Mouse (Mus musculus) 3134 (cell line): ENCODE measurements around the gene Manbal.

Source experiments
- DNase-seq: peaks from one replicate; pipeline ENCODE4 v3.0.0-alpha.2; 2011; ENCODE audit warnings: low spot score; ENCODE audit not compliant: insufficient read length; ENCODE audit errors: extremely low read depth

The Manbal gene

GRCm38 (mm10) chr2:157367184-157367893 lies at the start of gene Manbal:
Gene Manbal, plus strand, starts transcription at chr2:157367594.
- peak; percentile 94 for DNase-seq

GRCm38 (mm10) chr2:157320135-157320534 lies 47.3 kb upstream of the Manbal start:
- DNase-seq: no peak

- DNase-seq: no peak
Measured at GRCm38 (mm10) chr2:157320886-157321285, 46.5 kb upstream of the Manbal start.

GRCm38 (mm10) chr2:157322029-157322766 lies 45.2 kb upstream of the Manbal start:
- no peak for DNase-seq

- no peak for DNase-seq
Measured at GRCm38 (mm10) chr2:157325238-157325637, 42.2 kb upstream of the Manbal start.

GRCm38 (mm10) chr2:157328106-157328505 lies 39.3 kb upstream of the Manbal start:
- DNase-seq: no peak

- DNase-seq: no peak
Measured at GRCm38 (mm10) chr2:157328570-157328969, 38.8 kb upstream of the Manbal start.

GRCm38 (mm10) chr2:157332059-157332458 lies 35.3 kb upstream of the Manbal start:
- no peak for DNase-seq

GRCm38 (mm10) chr2:157338663-157339062 lies 28.7 kb upstream of the Manbal start:
- peak; percentile 63 for DNase-seq

GRCm38 (mm10) chr2:157339532-157339931 lies 27.9 kb upstream of the Manbal start:
- DNase-seq: no peak

GRCm38 (mm10) chr2:157340221-157340741 lies 27.1 kb upstream of the Manbal start:
- DNase-seq: no peak

- DNase-seq: no peak
Measured at GRCm38 (mm10) chr2:157341554-157342270, 25.7 kb upstream of the Manbal start.

- DNase-seq: no peak
Measured at GRCm38 (mm10) chr2:157342328-157342926, 25.0 kb upstream of the Manbal start.

GRCm38 (mm10) chr2:157343337-157343736 lies 24.1 kb upstream of the Manbal start:
- no peak for DNase-seq

GRCm38 (mm10) chr2:157347361-157348159 lies 19.8 kb upstream of the Manbal start, which contains the start of gene Ghrh:
Gene Ghrh, minus strand, starts transcription at chr2:157347506.
- DNase-seq: no peak

- no peak for DNase-seq
Measured at GRCm38 (mm10) chr2:157349121-157349778, 18.1 kb upstream of the Manbal start.

GRCm38 (mm10) chr2:157353183-157353582 lies 14.2 kb upstream of the Manbal start:
- DNase-seq: no peak

GRCm38 (mm10) chr2:157354106-157354505 lies 13.3 kb upstream of the Manbal start:
- no peak for DNase-seq

GRCm38 (mm10) chr2:157360028-157360427 lies 7.4 kb upstream of the Manbal start:
- no peak for DNase-seq
